Comparison of ENCODE assay signal across 8 mouse cellular contexts in the genomic region with DNA sequence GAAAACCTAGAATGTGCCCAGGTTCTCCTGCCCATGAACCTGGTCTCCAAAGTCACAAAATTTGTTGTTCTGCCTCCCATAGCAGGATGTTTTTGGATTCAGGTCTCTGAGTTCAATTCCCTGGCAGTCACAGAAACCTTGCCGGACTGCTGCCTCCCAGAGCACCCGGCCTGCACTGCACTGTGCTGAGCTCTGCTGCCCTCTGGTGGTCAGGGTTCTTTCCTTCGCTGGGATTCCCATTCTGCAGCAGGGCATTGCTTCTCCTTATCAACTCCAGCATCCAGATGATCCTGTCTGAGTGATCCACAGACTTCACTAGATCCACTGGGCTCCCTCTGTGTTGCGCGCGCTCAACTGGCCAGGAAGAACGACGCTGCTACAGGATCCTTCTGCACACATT. TPM values are rescaled to one million over a fixed set of nuclear protein-coding genes. Genes with fewer than 3 reads are reported as not detected.
A peak's percentile ranks its signal among the peaks of the same experiment; 100 is the strongest.
DNase-seq lines count a peak whose midpoint lies in the region; TF ChIP-seq lines count a peak whose summit lies in the region.
"Had no signal": no experiment of that assay in that cellular context is flagged by ENCODE, and none has a peak within 500 bp of the region (broad histone marks: within the 10 kb centered on the region; RNA-seq: fewer than 3 reads in every experiment).

No protein-coding gene starts in this region.

- peak; percentile 51 for DNase-seq in Muller cell, postnatal 12 days (ENCODE audit: inconsistent ontology term)
- peak; percentile 90 for DNase-seq in brain, embryonic 14.5 days (ENCODE audit: low read depth)
- peak; percentile 70 to 78 for DNase-seq in heart, postnatal 14 days
- DNase-seq in large intestine, adult 2 months (ENCODE audit: low read depth, low spot score) = peak; percentile 44
- peak; percentile 39 for DNase-seq in lung, postnatal 25 days (ENCODE audit: low spot score)
- peak; percentile 69 for DNase-seq in right cerebral cortex, adult 18-20 months

- no peak overlapping the region for H3K4me3 ChIP-seq in embryonic fibroblast, embryonic 13.5 days (ENCODE audit: insufficient read depth, low read length)

- TF ChIP-seq CTCF in brain, embryonic 14.5 days (IDR thresholded peaks at IDR 0.05; ENCODE audit: borderline replicate concordance, extremely low read depth, insufficient read depth, insufficient read length) = peak; percentile 99
- TF ChIP-seq CTCF in embryonic fibroblast, embryonic 13.5 days (IDR thresholded peaks at IDR 0.05; ENCODE audit: borderline replicate concordance, insufficient read depth, low read length) = peak; percentile 97

- no peak overlapping the region for H3K27ac ChIP-seq in embryonic fibroblast, embryonic 13.5 days (ENCODE audit: insufficient read depth, low read length)

- TF ChIP-seq POLR2A in brain, embryonic 14.5 days (IDR thresholded peaks at IDR 0.05; ENCODE audit: borderline replicate concordance, extremely low read depth, insufficient read depth, insufficient read length, poor library complexity, severe bottlenecking) = no peak
- no peak for TF ChIP-seq POLR2A in embryonic fibroblast, embryonic 13.5 days (IDR thresholded peaks at IDR 0.05; ENCODE audit: low read depth, low read length)

- WGBS in large intestine, adult 2 months = 14% methylated on average over 8 of the region's 8 CpGs

- intact Hi-C loops in heart, postnatal 14 days (cut with DNase I) = loop anchor here (5.0 to 10.0 kb wide), 3 partner anchors 145 to 388 kb away; partner anchors contain the start of gene Ptpn18

- no peaks in the 10 kb centered on the region for H3K4me1 ChIP-seq in embryonic fibroblast, embryonic 13.5 days (ENCODE audit: control insufficient read depth, insufficient read depth, low read length)

RNA-seq across cellular contexts. Expression of gene Amer3, which starts 22.9 kb away (rescaled TPM):
- 19.4 and 30.0 TPM in 2 replicates for polyA plus RNA-seq in brain, embryonic 14.5 days (2012; rRNA removed)
- polyA plus RNA-seq in embryonic fibroblast, embryonic 13.5 days (2011; ENCODE audit: insufficient read length, low read depth, missing spikeins) = not detected in 2 replicates
- total RNA-seq in heart, postnatal 14 days (2021) = not detected
- 0.07 and 0.08 TPM in 2 replicates for polyA plus RNA-seq in large intestine, adult 2 months (2012; rRNA removed)

RNA-seq across cellular contexts. Expression of gene Prss40, which starts 41.6 kb away (rescaled TPM):
- not detected in 2 replicates for polyA plus RNA-seq in brain, embryonic 14.5 days (2012; rRNA removed)
- not detected in 2 replicates for polyA plus RNA-seq in embryonic fibroblast, embryonic 13.5 days (2011; ENCODE audit: insufficient read length, low read depth, missing spikeins)
- total RNA-seq in heart, postnatal 14 days (2021) = not detected
- not detected in 2 replicates for polyA plus RNA-seq in large intestine, adult 2 months (2012; rRNA removed)
- polyA plus RNA-seq: liver, embryonic 16.5 days had no signal

Comparison
In these comparisons a context has a peak if more than half of its experiments do, and no peak if none do; other contexts are left out.
1. DNase-seq: peak in every context shown above with its lines; median percentile 90 in brain, embryonic 14.5 days; 74 in heart, postnatal 14 days; 69 in right cerebral cortex, adult 18-20 months; 51 in Muller cell, postnatal 12 days; 44 in large intestine, adult 2 months; 39 in lung, postnatal 25 days.
2. RNA of gene Amer3, which starts 22.9 kb away (polyA plus RNA-seq): 19.4 to 30.0 TPM in brain, embryonic 14.5 days; 0.07 to 0.08 TPM in large intestine, adult 2 months and not detected in embryonic fibroblast, embryonic 13.5 days; every median in the first group is over 10 times any median in the second.